Mouse (Mus musculus): ENCODE data around the gene Uvrag. TPM values are rescaled to one million over a fixed set of nuclear protein-coding genes. Genes with fewer than 3 reads are reported as not detected.

Uvrag gene
- total and polyA plus RNA-seq, 3 experiments: 18.5 to 50.4 (median 30.0) TPM

DNA sequence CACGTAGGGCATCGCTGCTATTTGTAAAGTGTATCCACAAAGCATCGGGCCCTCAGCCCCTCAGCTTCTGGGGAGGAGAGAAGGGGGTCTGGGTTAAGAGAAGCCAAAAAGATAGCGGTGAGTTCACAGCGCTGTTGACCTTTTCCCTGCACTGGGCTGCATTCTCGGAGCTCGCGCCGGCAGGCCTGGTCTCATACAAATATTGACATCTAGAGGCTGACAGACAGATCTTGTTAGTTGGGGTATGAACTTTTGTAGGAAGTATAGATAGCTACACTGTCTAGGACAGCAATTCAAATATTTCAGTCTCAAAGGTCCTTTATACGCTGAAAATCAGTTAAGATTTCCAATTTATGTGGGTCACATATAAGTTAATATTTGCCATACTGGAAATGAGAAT is 205.7 kb downstream of the Uvrag start:
- DNase-seq: no peak

GRCm38 (mm10) chr7:98928336-98929025 is 212.5 kb downstream of the Uvrag start:
- peak; percentile 57 for DNase-seq

- DNase-seq: no peak
Measured at GRCm38 (mm10) chr7:98926906-98927528, 213.9 kb downstream of the Uvrag start.

DNA sequence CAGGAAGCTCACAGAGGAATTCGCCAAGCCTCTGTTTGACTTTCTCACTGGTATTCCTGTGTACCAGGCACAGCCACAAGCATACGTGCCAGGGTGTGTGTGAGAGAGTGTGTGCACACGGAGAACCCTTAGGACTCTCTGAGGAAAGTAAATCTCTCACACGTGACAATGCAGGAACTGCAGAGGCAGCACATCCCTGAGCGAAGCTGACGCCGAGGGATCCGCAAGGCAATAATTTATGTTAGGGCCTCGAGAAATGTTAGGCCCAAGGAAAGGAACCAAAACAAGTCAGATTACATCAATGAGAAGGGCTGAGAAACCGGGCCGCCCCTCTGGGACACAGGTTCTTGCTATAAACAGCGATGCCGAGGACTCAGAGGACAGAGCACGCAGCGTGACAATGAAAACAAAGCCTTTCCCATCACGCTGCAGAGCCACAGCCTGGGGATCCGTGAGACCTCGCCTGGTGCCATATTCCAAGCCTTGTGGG is 216.5 kb downstream of the Uvrag start:
- DNase-seq: no peak

DNA sequence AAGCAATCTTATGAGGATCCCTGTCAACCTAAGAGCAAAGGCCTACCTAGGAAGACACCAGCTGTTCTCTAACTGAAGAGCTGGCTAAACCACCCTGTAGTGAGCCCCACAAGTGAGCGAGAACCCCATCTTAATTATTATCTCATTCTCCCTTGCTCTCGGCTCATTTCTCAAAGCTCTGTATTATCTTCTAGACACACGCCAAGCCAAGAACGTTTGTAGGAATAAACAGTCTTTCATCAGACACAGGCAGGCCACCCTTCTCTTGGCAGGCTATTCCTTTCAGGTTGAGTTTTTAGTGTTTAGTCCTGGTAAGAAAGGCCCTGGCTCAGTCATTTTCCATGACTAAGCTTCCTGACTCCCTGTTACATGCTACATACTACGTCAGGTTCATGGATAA is 218.0 kb downstream of the Uvrag start:
- no peak for DNase-seq

DNA sequence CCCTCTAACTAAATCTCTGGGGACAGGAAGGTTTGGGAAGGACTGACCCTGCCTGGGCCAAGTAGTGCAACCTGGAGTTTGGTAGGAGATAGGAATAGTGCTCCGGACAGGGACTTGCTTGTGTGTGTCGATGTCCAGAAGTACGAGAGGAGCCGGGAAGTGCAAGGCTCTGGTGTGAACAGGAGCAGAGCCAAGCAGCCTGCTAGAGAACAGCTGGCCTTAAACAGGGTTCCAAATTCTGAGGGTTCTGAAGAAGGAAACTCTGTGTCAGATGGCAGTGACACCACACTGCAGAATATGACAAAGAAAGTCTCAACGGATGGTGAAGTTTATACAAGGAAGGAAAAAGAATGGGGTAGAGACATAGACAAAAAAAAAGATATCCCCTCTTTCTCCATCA is 223.5 kb downstream of the Uvrag start:
- DNase-seq: no peak

DNA sequence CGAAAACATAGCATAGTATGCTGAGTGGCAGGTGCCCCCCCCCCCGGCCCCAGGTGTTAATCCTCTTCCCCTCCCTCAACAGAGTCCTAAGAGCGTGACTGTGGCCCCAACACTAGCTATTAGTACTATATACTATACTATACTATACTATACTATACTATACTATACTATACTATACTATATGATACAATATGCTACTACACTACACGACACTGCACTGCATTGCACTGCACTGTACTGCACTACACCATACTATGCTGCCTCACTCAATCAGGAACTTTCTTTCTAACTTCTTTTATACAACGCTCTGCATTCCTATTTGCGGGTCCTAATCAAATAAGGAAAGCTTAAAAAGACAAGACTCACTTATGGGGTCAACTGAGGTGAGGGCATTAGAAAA is 224.4 kb downstream of the Uvrag start:
- no peak for DNase-seq

GRCm38 (mm10) chr7:98912953-98913360 is 228.0 kb downstream of the Uvrag start:
- DNase-seq: no peak

GRCm38 (mm10) chr7:98911276-98911675 is 229.7 kb downstream of the Uvrag start:
- no peak for DNase-seq

DNA sequence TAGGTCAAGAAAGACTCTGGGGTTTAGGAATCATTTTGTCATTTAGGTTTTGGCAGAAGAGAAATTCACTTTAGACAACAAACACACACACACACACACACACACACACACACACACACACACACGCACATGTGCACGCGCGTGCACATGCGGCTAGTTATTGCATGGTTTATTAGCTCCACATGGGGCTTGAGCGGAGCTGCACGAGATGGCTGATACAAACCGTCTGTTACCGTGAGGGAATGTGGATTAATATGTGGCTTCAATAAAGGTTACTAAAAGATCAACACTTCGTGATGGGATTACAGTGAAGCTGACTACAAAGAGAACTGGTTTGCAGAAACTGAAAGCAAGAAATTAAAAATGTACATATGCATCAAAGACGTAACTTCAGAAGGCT is 230.2 kb downstream of the Uvrag start:
- DNase-seq: no peak

- no peak for DNase-seq
Measured at GRCm38 (mm10) chr7:98910164-98910563, 230.8 kb downstream of the Uvrag start.

DNA sequence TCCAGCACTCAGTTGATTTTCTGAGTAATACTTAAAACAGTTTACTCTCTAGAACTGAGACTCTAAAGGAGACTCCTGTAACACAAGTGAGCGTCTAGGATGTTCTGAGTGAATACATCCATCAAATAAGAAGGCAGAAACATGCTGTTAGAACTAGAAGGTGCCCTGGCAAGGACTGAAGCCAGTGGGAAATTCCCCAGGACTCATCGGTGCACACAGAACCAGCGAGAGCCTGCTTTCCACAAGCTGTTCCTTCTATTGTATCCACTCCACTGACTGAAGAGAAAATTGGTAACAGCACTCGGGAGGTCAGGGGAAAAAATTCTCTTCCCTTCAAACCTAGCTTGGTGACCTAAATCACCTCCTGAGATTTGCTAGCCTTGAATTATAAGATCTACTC is 233.5 kb downstream of the Uvrag start:
- DNase-seq: no peak

GRCm38 (mm10) chr7:98904659-98905362 is 236.1 kb downstream of the Uvrag start:
- DNase-seq: peak; percentile 40

GRCm38 (mm10) chr7:98903884-98904283 is 237.1 kb downstream of the Uvrag start:
- DNase-seq: peak; percentile 40

DNA sequence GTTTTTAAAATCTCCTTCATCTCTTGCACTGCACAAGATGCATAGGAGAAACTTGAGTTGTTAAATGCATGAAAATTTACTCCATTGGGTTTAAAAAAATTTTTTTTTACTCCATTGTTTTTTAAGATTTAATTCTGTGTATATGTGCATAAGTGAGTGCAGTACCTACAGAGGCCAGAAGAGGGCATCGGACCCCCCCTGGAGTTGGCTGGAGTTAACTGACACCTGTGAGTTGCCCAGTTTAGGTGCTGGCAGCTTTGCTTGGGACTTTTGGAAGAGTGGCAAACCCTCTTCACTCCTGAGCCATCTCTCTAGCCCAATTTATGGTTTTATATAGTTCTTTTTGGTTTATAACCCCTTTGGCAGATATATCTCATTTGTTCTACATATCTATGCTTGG is 239.8 kb downstream of the Uvrag start:
- DNase-seq: no peak

GRCm38 (mm10) chr7:98899815-98900214 is 241.1 kb downstream of the Uvrag start:
- DNase-seq: no peak

DNA sequence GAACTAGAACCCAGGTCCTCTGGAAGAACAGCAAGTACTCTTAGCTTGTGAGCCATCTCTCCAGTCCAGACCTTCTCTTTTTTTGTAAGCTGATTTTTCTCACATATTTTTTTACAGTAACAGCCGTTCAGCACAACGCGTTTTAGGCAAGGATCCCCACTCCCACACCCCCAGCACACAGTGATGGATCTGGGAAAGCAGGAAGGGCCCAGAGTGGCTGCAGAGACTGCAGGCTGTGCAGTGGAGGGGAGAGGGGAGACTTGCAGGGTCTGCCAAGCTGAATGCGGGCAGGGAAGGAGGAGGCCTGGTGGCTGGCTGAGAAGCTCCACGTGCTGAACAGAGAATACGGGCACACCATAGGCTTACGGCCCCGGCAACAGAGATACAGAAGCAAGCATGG is 243.6 kb downstream of the Uvrag start:
- no peak for DNase-seq

GRCm38 (mm10) chr7:98895501-98896095 is 245.3 kb downstream of the Uvrag start:
- DNase-seq: no peak

- no peak for DNase-seq
Measured at GRCm38 (mm10) chr7:98894768-98895167, 246.2 kb downstream of the Uvrag start.

- no peak for DNase-seq
Measured at GRCm38 (mm10) chr7:98894305-98894704, 246.6 kb downstream of the Uvrag start.

DNA sequence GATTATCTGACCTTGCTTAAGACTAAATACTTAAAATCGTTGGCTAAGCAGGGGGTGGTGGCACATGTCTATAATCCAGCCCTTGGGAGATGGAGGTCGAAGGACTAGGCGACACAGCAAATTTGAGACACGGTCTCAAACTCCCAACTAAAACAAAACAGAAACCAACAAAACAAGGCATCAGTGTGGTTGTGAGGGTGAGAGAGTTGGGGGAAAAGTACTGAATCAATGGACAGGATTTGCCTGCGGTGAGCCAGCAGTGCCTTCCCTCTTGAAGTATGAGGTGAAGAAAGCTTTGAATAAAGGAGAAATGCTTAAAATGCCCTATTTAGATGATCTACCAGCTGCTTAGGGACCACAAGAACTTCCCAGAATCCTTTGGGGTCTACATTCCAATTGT is 247.8 kb downstream of the Uvrag start:
- DNase-seq: no peak

- DNase-seq: no peak
Measured at GRCm38 (mm10) chr7:98889211-98889610, 251.7 kb downstream of the Uvrag start.

DNA sequence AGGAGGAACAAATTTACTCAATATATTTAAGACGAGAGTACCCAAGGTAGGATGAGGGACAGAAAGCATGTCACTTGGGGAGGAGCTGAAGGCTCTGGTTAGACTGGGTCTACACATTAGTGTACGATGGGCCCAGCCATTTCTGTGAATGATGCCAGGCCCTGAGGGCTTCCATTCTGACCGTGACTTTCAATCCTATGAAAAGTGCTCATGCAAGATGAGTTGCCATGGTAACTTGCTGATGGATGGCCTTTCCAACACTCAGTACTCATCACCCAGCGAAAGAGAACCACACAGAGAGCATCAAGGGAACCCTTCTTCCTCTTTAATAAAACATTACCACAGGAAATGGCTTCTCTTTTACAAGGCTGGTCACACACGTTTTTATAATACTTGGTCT is 252.1 kb downstream of the Uvrag start:
- DNase-seq: no peak

All from adrenal gland, adult 2 months (tissue).